Mouse (Mus musculus): ENCODE results near the gene Gm49398.

Gm49398 gene

DNA sequence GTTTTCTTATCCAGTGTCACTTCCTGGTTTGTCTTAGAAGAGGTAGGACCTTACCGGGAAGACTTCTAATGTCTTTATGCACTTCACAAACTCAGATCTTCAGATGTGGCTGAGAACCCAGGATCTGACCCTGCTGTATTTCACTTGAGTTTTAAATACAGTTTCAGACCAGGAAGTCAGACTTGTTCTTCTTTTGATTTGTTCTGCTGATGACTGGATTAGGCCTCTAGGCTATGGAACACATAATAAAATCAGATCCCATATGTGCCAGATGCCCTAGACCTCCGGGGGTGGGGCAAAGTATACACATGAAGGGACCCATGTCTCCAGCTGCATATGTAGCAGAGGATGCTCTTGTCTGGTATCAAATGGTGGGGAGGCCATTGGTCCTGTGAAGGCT, at the start of gene Gm49398:
Gm49398 (minus strand) TSS at position 101 of the 400 bp plus-strand sequence.
- DNase-seq: no peak

DNA sequence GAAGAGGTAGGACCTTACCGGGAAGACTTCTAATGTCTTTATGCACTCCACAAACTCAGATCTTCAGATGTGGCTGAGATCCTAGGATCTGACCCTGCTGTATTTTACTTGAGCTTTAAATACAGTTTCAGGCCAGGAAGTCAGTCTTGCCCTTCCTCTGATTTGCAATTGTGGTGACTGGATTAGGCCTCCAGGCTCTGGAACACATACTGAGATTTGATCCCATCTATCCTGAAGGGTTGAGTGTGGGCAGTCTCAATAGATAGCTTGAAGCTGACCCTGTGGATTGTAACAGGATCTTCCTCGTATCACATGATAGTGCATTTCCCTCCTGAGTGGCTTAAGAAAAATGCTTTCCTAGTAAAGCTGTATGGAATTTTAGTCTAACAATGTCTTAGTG, 33.4 kb downstream of the Gm49398 start, which contains the start of gene Cts8:
Cts8 (minus strand) TSS at position 101 of the 400 bp plus-strand sequence.
- DNase-seq: no peak

DNA sequence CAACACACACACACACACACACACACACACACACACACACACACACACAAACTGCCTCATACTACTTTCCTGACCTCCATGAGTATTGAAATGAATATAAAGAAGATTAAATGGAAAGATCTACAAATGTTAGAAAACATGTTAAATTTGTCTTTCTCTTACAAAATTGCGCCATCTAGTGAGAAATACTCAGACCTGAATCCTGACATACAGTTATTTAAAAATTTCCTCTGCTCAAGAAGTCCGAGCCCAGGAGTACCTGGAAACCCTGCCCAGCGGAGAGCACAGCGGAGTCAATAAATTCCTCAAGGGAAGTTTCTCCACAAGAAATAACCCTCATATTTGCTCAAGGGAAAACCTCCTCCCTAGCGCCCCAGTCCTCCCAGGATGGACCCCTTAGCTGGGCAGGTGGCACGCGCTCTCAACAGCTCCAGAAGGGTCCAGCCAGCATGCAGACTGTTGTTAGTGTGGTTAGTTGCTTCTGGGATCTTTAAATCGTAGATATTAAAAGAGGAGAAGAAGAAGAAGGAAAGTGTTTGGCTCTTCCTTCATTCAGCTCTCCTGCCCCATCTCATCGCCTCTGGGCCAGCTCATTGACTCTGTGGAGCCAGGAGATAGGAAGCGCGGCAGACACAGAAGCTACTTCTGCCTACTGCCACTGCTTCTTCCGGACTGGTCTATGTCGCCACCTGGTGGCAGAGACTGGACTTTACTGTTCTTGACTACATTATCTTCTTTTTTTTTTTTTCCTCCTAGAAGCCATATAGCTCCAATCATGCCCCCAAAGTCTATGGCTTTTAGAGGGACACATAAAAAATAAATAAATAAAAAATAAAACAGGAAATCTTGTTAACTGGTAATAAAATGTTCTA, 47.3 kb downstream of the Gm49398 start:
- peak; percentile 2 for DNase-seq

DNA sequence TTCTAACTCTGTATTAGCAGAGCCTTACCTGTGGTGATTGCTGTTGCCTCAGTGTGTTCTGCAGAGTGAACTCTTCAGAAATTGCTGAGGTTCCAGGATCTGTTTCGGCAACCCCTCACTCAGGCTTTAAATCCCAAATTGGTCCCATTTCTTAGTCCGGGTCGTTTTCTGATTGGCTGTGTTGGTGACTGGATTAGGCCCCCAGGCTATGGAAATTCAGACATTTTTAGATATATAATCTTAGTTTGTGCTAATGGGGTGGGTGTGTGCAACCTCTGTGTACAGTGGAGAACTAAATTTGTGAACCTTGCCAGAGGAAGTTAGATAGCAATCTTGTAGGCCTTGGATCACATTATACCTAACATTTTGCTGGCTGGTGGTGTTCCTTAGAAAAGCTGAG, 85.3 kb downstream of the Gm49398 start, which contains the start of gene Cts6:
Cts6 (minus strand) TSS at position 101 of the 400 bp plus-strand sequence.
- no peak for DNase-seq
